Mouse (Mus musculus) neural tube, embryonic 12.5 days (tissue): ENCODE measurements around the gene Fip1l1. TPM values are rescaled to one million over a fixed set of nuclear protein-coding genes. Genes with fewer than 3 reads are reported as not detected.

ENCODE experiments used
- ATAC-seq: fragments of 200-750 bp; cut with Nextera tagmentation; 2 replicates; pipeline ENCODE4 v1.8.0; 2017; ENCODE audit warnings: low read depth, mild to moderate bottlenecking, moderate TSS enrichment, moderate library complexity; ENCODE audit not compliant: low FRiP score
- H3K27ac ChIP-seq: fragments of 300-500 bp; sonication (generic); 2 replicates; pipeline ENCODE4 v1.5.1; 2016
- H3K27me3 ChIP-seq: fragments of 300-500 bp; sonication (generic); replicated peaks from 2 replicates; pipeline ENCODE4 v1.6.1; 2016; ENCODE audit warnings: mild to moderate bottlenecking
- H3K36me3 ChIP-seq: fragments of 300-500 bp; sonication (generic); 2 replicates; pipeline ENCODE4 v1.6.1; 2016; ENCODE audit warnings: mild to moderate bottlenecking
- H3K4me1 ChIP-seq: fragments of 300-500 bp; sonication (generic); 2 replicates; pipeline ENCODE4 v1.6.1; 2016
- H3K4me2 ChIP-seq: fragments of 300-500 bp; sonication (generic); replicated peaks from 2 replicates; pipeline ENCODE4 v1.6.1; 2016; ENCODE audit warnings: mild to moderate bottlenecking
- H3K4me3 ChIP-seq: fragments of 300-500 bp; sonication (generic); 2 replicates; pipeline ENCODE4 v1.5.1; 2016
- H3K9ac ChIP-seq: fragments of 300-500 bp; sonication (generic); 2 replicates; pipeline ENCODE4 v1.6.1; 2016; ENCODE audit warnings: mild to moderate bottlenecking
- H3K9me3 ChIP-seq: fragments of 300-500 bp; sonication (generic); 2 replicates; pipeline ENCODE4 v1.6.1; 2016; ENCODE audit warnings: mild to moderate bottlenecking
- WGBS: fragments of 180-500 bp; shearing (Covaris S2); methylation state at CpG from one replicate; pipeline ENCODE4 v1.1.7; 2016; 5-methylcytosine and 5-hydroxymethylcytosine counted together
- polyA plus RNA-seq: library from polyadenylated mRNA; unstranded; fragments of >200 nt; fragmentation: Nextera tagmentation; extraction: Ambion mirVana; gene quantifications from 2 replicates; pipeline ENCODE4 v1.2.1, GENCODE M21; 2016

Fip1l1 gene
- polyA plus RNA-seq, 1 experiment from 2014 or later, result 95.6 TPM

DNA sequence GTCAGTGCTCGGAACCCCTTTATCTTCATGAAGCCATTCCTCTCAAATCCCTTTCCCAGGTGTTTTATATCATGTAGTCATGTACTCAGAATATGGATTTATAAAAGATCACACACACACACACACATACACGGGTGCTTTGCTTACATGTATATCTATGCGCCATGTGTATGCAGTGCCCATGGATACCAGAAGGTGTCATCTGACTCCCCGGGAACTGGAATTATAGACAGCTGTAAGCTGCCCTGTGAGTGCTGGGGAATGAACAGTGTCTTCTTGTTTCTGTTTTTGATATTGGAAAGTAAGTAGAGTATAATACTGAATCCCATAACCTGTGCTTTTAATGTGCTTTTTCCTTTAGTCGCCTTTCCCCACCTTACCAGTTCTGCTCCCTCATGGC, 56.2 kb downstream of the Fip1l1 start:
- 96% methylated on average over 5 of the region's 5 CpGs for WGBS
- H3K9ac ChIP-seq, result no peak overlapping the region
- H3K27ac ChIP-seq, result no peak overlapping the region
- no peak overlapping the region for H3K4me2 ChIP-seq
- H3K27me3 ChIP-seq, result no peaks in the 10 kb centered on the region
- no peak for ATAC-seq
- no peaks in the 10 kb centered on the region for H3K4me1 ChIP-seq
- peaks cover 66% of the 10 kb centered on the region for H3K36me3 ChIP-seq
- H3K9me3 ChIP-seq, result no peaks in the 10 kb centered on the region
- no peak overlapping the region for H3K4me3 ChIP-seq

DNA sequence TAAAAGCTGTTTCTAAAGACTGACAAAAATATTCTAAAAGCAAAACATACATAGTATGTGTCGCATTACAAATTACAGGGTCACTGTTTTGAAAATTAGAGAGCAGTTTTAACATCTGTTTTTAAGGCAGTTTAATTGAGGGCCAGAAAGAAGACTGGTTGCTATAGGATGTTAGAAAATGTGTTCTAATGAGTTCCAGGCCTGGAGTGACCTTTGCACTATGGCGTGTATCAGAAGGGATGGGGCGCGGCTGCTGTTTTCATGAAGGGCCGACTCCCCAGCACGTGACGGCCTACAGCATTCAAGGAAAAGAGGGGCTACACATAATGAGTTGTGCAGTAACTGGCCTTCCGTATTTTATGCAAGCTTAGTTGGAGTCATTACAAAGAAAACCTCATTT, 57.9 kb downstream of the Fip1l1 start:
- ATAC-seq, result no peak
- Histone ChIP-seq H3K4me2 (no peak overlapping the region), H3K27me3 (no peaks in the 10 kb centered on the region), H3K9ac (no peak overlapping the region), H3K36me3 (peaks cover 70% of the 10 kb centered on the region), H3K4me3 (no peak overlapping the region), H3K4me1 (no peaks in the 10 kb centered on the region), H3K9me3 (no peaks in the 10 kb centered on the region), H3K27ac (no peak overlapping the region)
- WGBS, result 87% methylated on average over 8 of the region's 8 CpGs

DNA sequence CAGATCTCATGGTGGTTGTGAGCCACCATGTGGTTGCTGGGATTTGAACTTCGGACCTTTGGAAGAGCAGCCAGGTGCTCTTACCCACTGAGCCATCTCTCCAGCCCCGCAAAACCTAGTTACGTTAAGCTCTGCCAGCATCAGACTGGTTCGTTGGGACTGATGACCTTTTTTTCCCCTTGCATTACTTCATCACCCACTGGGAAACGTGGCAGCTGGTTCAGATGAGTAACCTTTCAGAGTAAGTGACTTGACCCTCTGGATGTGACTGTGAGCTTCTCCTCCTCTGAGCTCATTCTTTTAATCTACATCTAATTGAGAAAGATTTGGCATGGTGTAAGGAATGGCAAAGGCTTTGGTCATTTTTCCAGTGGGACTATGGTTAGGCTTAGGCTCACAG, 64.8 kb downstream of the Fip1l1 start:
- no peaks in the 10 kb centered on the region for H3K27me3 ChIP-seq
- no peaks in the 10 kb centered on the region for H3K4me1 ChIP-seq
- no peak overlapping the region for H3K9ac ChIP-seq
- no peak overlapping the region for H3K27ac ChIP-seq
- no peak overlapping the region for H3K4me3 ChIP-seq
- peaks cover 27% of the 10 kb centered on the region; the same call in 1 of the 2 replicates for H3K36me3 ChIP-seq
- H3K4me2 ChIP-seq, result no peak overlapping the region
- ATAC-seq, result no peak
- H3K9me3 ChIP-seq, result no peaks in the 10 kb centered on the region
- 80% methylated on average over 5 of the region's 5 CpGs for WGBS

DNA sequence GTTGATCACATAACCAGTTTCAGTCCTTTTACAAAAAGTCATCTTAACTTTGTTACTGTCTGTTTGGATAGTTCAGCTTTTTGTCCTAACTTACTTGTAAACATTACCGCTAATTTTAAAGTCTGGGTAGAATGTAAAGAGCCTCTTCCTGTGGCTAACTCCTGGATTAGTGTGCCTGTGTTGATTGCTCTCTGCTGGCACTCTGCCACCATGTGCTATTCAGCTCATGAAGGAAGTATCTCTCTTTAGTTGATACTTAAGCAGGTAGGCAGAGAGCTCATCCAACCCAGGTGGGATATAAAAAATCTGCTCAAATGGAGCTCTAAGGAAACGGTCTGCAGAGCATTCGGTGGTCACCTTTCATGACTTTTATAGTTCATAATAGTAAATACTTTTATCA, 65.9 kb downstream of the Fip1l1 start:
- H3K4me3 ChIP-seq, result no peak overlapping the region
- H3K27ac ChIP-seq, result no peak overlapping the region
- no peaks in the 10 kb centered on the region for H3K9me3 ChIP-seq
- no peak overlapping the region for H3K9ac ChIP-seq
- H3K27me3 ChIP-seq, result no peaks in the 10 kb centered on the region
- no peak for ATAC-seq
- H3K4me1 ChIP-seq, result no peaks in the 10 kb centered on the region
- H3K36me3 ChIP-seq, result peaks cover 22% of the 10 kb centered on the region; the same call in 1 of the 2 replicates
- WGBS, result 90% methylated on average over 3 of the region's 3 CpGs
- H3K4me2 ChIP-seq, result no peak overlapping the region

- H3K9ac ChIP-seq, result no peak overlapping the region
- H3K9me3 ChIP-seq, result no peaks in the 10 kb centered on the region
- no peak overlapping the region for H3K4me2 ChIP-seq
- H3K27me3 ChIP-seq, result no peaks in the 10 kb centered on the region
- peaks cover 18% of the 10 kb centered on the region; the same call in 1 of the 2 replicates for H3K36me3 ChIP-seq
- no peaks in the 10 kb centered on the region for H3K4me1 ChIP-seq
- H3K4me3 ChIP-seq, result no peak overlapping the region
- ATAC-seq, result no peak
- H3K27ac ChIP-seq, result no peak overlapping the region
- 77% methylated on average over 6 of the region's 6 CpGs for WGBS
Observed at GRCm38 (mm10) chr5:74601965-74602364, 66.7 kb downstream of the Fip1l1 start.

GRCm38 (mm10) chr5:74602371-74602770, 67.1 kb downstream of the Fip1l1 start:
- H3K27me3 ChIP-seq, result no peaks in the 10 kb centered on the region
- 87% methylated on average over 10 of the region's 10 CpGs for WGBS
- H3K4me3 ChIP-seq, result no peak overlapping the region
- peaks cover 15% of the 10 kb centered on the region; the same call in 1 of the 2 replicates for H3K36me3 ChIP-seq
- ATAC-seq, result no peak
- H3K4me2 ChIP-seq, result no peak overlapping the region
- H3K9ac ChIP-seq, result no peak overlapping the region
- no peak overlapping the region for H3K27ac ChIP-seq
- H3K4me1 ChIP-seq, result no peaks in the 10 kb centered on the region
- no peaks in the 10 kb centered on the region for H3K9me3 ChIP-seq

DNA sequence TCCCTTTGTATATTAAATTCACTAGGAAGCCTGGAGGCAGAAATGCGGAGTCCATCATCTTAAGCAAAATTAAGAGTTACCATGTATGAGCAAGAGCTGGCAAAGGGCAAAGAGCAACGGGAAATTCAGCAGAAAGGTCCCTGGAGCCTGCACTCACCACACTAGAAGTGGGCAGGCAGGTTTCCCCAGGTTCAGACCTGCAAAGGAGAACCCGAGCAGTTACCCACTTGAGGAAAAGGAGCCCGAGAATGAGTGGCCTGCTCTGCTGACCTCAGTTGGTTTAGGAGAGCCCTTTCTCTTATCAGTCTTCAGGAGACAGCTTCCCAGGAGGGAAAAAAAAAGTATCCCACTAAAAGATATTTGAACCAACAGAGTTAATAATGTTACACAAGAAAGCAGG, 68.1 kb downstream of the Fip1l1 start:
- ATAC-seq, result no peak
- H3K27ac ChIP-seq, result no peak overlapping the region
- WGBS, result 85% methylated on average over 4 of the region's 4 CpGs

GRCm38 (mm10) chr5:74606213-74606612, 71.0 kb downstream of the Fip1l1 start:
- Histone ChIP-seq H3K36me3 (no peaks in the 10 kb centered on the region), H3K27ac (no peak overlapping the region), H3K9ac (no peak overlapping the region), H3K4me3 (no peak overlapping the region), H3K4me2 (no peak overlapping the region), H3K27me3 (no peaks in the 10 kb centered on the region), H3K9me3 (no peaks in the 10 kb centered on the region), H3K4me1 (no peaks in the 10 kb centered on the region)
- ATAC-seq, result no peak
- WGBS, result 81% methylated on average over 8 of the region's 8 CpGs

More for the DNA sequence above, 68.1 kb downstream of the Fip1l1 start:
- no peaks in the 10 kb centered on the region for H3K27me3 ChIP-seq
- H3K36me3 ChIP-seq, result peaks cover 8% of the 10 kb centered on the region; the same call in 1 of the 2 replicates
- no peak overlapping the region for H3K9ac ChIP-seq
- H3K4me2 ChIP-seq, result no peak overlapping the region
- no peak overlapping the region for H3K4me3 ChIP-seq
- H3K4me1 ChIP-seq, result no peaks in the 10 kb centered on the region
- no peaks in the 10 kb centered on the region for H3K9me3 ChIP-seq

GRCm38 (mm10) chr5:74610511-74610910, 75.3 kb downstream of the Fip1l1 start:
- H3K4me1 ChIP-seq, result no peaks in the 10 kb centered on the region
- H3K27me3 ChIP-seq, result no peaks in the 10 kb centered on the region
- H3K36me3 ChIP-seq, result no peaks in the 10 kb centered on the region
- no peaks in the 10 kb centered on the region for H3K9me3 ChIP-seq
- H3K4me3 ChIP-seq, result no peak overlapping the region
- WGBS, result 85% methylated on average over 10 of the region's 10 CpGs
- H3K4me2 ChIP-seq, result no peak overlapping the region
- no peak overlapping the region for H3K27ac ChIP-seq
- no peak for ATAC-seq
- no peak overlapping the region for H3K9ac ChIP-seq

DNA sequence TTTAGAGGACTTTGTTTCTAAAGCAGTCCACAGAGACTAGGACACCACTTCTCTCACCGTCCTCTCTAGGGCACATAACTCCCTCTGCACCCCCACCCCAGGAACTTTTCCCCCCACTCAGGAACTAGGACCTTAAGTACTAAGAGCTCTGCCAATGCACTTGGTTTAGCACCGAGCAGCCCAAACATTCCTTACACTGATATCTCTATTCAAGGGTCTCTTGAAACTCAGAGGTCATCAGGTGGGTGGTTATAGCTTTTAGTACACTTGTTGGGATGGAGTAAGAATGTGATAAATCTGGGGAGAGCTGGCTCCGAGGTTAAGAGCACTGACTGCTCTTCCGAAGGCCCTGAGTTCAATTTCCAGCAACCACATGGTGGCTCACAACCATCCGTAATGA, 77.5 kb downstream of the Fip1l1 start:
- Histone ChIP-seq H3K9ac (no peak overlapping the region), H3K9me3 (no peaks in the 10 kb centered on the region), H3K4me1 (no peaks in the 10 kb centered on the region), H3K4me2 (no peak overlapping the region), H3K36me3 (no peaks in the 10 kb centered on the region), H3K27ac (no peak overlapping the region), H3K4me3 (no peak overlapping the region), H3K27me3 (no peaks in the 10 kb centered on the region)
- 90% methylated on average over 5 of the region's 5 CpGs for WGBS
- ATAC-seq, result no peak

GRCm38 (mm10) chr5:74613491-74614151, 78.4 kb downstream of the Fip1l1 start:
- no peaks in the 10 kb centered on the region for H3K36me3 ChIP-seq
- no peak for ATAC-seq
- no peaks in the 10 kb centered on the region for H3K9me3 ChIP-seq
- WGBS, result 84% methylated on average over 18 of the region's 18 CpGs
- H3K9ac ChIP-seq, result no peak overlapping the region
- no peak overlapping the region for H3K4me2 ChIP-seq
- H3K4me1 ChIP-seq, result no peaks in the 10 kb centered on the region
- H3K4me3 ChIP-seq, result no peak overlapping the region
- no peaks in the 10 kb centered on the region for H3K27me3 ChIP-seq
- H3K27ac ChIP-seq, result no peak overlapping the region

DNA sequence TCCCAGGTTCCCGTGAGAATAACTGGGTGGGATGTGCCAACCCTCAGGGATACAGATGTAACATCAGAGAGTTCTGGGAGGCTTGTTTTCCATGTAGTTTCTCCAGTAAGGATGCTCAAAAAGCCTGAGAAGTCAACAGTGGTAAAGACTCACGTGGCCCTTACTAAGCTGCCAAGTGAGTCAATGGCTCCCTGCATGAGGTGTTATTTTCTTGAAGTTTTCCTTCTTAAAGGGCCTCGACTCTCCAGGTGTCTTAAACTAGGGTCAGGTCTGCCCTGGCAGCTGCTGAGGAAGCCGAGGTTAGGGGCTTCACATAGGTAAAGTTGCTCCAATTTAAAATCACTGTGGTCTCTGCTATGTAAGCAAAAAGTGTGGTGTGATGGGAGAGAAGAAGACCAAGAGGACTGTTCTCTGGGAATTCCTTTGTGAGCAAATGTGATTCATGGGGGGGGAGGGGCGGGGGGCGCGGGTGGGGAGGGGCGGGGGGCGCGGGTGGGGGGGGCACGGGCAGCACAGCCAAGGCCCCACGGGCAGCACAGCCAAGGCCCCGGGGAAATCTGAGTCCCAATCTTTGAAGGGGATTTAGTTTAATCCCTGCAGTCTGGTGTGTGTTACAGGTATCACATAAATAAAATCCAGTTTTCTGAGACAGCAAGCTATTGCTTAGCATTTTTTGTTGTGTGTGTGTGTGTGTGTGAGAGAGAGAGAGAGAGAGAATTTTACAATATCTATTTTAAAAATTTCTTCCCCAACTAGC, 82.7 kb downstream of the Fip1l1 start:
- WGBS, result 71% methylated on average over 13 of the region's 13 CpGs
- ATAC-seq, result no peak

More for the DNA sequence above, 82.7 kb downstream of the Fip1l1 start:
- Histone ChIP-seq H3K36me3 (no peaks in the 10 kb centered on the region), H3K9me3 (no peaks in the 10 kb centered on the region), H3K4me2 (no peak overlapping the region), H3K27ac (no peak overlapping the region), H3K4me3 (no peak overlapping the region), H3K27me3 (no peaks in the 10 kb centered on the region), H3K4me1 (no peaks in the 10 kb centered on the region), H3K9ac (no peak overlapping the region)
